Mouse (Mus musculus) liver, postnatal 0 days (tissue): ENCODE measurements around the gene Cdca3.

Experiments
- CTCF ChIP-seq: sonication (generic); IDR thresholded peaks from 2 replicates; pipeline ENCODE4 v1.5.1; 2016; ENCODE audit warnings: antibody characterized with exemption, low read depth
- EP300 ChIP-seq: IDR thresholded peaks from 2 replicates; pipeline ENCODE4 v1.6.1; 2016; ENCODE audit warnings: antibody characterized with exemption, low read depth, mild to moderate bottlenecking

- TF ChIP-seq CTCF (peak; percentile 89), EP300 (no peak)
Observed at GRCm38 (mm10) chr6:124859725-124860124, 30.4 kb downstream of the Cdca3 start.
